Mouse (Mus musculus) limb, embryonic 13.5 days (tissue): Measurements from ENCODE around the gene Mmp28. TPM values are rescaled to one million over a fixed set of nuclear protein-coding genes. Genes with fewer than 3 reads are reported as not detected.

Experiments
- ATAC-seq: fragments of 200-750 bp; cut with Nextera tagmentation; 2 replicates; pipeline ENCODE4 v1.8.0; 2017; ENCODE audit warnings: low read depth, moderate number of reproducible peaks, moderate TSS enrichment; ENCODE audit not compliant: low FRiP score
- H3K27ac ChIP-seq: fragments of 300-500 bp; sonication (generic); 2 replicates; pipeline ENCODE4 v1.5.1; 2015; ENCODE audit warnings: inconsistent platforms, mild to moderate bottlenecking, moderate library complexity
- H3K27me3 ChIP-seq: fragments of 300-500 bp; sonication (generic); 2 replicates; pipeline ENCODE4 v1.6.1; 2015; ENCODE audit warnings: mild to moderate bottlenecking, inconsistent platforms
- H3K36me3 ChIP-seq: fragments of 300-500 bp; sonication (generic); 2 replicates; pipeline ENCODE4 v1.6.1; 2015; ENCODE audit warnings: inconsistent platforms, mild to moderate bottlenecking, moderate library complexity
- H3K4me1 ChIP-seq: fragments of 300-500 bp; sonication (generic); 2 replicates; pipeline ENCODE4 v1.6.1; 2015; ENCODE audit warnings: inconsistent platforms
- H3K4me2 ChIP-seq: fragments of 300-500 bp; sonication (generic); replicated peaks from 2 replicates; pipeline ENCODE4 v1.6.1; 2015; ENCODE audit warnings: inconsistent platforms, mild to moderate bottlenecking, moderate library complexity
- H3K4me3 ChIP-seq: fragments of 300-500 bp; sonication (generic); 2 replicates; pipeline ENCODE4 v1.5.1; 2015; ENCODE audit warnings: moderate library complexity, mild to moderate bottlenecking, inconsistent platforms
- H3K9ac ChIP-seq: fragments of 300-500 bp; sonication (generic); 2 replicates; pipeline ENCODE4 v1.6.1; 2015; ENCODE audit warnings: mild to moderate bottlenecking, inconsistent platforms
- H3K9me3 ChIP-seq: fragments of 300-500 bp; sonication (generic); 2 replicates; pipeline ENCODE4 v1.6.1; 2016; ENCODE audit warnings: inconsistent platforms
- WGBS: fragments of 180-500 bp; shearing (Covaris S2); methylation state at CpG from one replicate; pipeline ENCODE4 v1.1.7; 2015; 5-methylcytosine and 5-hydroxymethylcytosine counted together
- polyA plus RNA-seq: library from polyadenylated mRNA; unstranded; fragments of >200 nt; fragmentation: Nextera tagmentation; extraction: Ambion mirVana; gene quantifications from 2 replicates; pipeline ENCODE4 v1.2.1, GENCODE M21; 2015

The Mmp28 gene
- polyA plus RNA-seq, 1 experiment from 2014 or later, result 3.0 TPM

DNA sequence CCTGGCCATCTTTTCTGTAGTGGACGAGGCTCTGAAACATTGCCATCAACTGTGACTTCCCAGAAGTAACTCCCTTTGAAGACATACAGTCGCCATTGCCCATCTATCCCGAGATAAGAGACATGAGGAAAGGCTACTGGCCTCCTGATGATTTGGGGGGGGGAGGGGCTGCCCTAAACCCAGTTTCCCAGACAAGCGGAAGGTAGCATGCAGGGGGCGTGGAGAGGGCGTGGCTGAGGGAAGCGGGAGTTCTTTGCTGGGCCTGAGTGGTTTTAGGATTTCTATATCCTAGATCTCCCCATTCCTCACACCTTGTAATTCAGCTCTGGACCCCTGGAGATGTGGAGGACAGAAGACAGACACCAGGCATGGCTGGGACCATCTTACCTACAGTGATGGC, 19.0 kb downstream of the Mmp28 start:
- no peak overlapping the region for H3K4me2 ChIP-seq
- 6% methylated on average over 7 of the region's 7 CpGs for WGBS

DNA sequence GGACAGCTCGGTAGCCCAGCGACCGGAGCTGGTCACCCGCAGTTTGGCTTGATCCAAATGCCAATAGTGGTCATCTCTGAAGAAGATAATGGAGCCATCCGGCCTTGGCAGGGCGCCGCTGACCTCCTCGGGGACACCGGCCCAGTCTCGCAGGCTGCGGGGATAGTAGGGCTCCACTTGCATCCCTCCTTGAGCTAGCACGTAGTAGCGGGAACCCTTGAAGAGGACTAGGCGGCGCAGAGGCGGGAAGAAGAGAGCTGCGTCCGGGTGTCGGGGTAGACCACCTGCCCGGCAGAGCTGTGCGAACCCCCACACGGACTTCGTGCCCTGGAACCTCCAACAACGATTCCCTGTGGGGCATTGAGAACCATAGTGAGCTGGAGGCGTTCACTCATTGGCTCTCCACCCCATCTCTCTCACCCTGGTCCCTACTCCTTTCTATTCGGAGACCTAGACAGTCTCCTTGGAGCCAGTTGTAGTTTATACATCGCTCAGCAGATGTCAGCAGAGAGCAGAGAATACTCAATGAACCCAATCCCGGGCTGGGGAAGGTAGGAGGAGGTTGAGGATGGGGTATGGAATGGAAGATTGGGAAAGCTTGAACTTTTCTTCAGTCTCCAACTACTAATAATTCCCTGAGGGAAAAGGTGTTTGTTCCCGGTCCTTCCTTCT, 20.1 kb downstream of the Mmp28 start:
- H3K4me2 ChIP-seq, result peak overlapping the region; percentile 52
- peaks cover 12% of the 10 kb centered on the region for H3K4me1 ChIP-seq
- ATAC-seq, result 0 out of 2 replicates have a peak, but pooled peaks have one; percentile 48
- no peaks in the 10 kb centered on the region for H3K36me3 ChIP-seq
- WGBS, result 10% methylated on average over 29 of the region's 29 CpGs
- H3K9ac ChIP-seq, result peak overlapping the region; percentile 45; the same call in 1 of the 2 replicates
- H3K27me3 ChIP-seq, result peaks cover 71% of the 10 kb centered on the region
- H3K4me3 ChIP-seq, result peak overlapping the region; percentile 19
- no peak overlapping the region for H3K27ac ChIP-seq
- H3K9me3 ChIP-seq, result no peaks in the 10 kb centered on the region

More for the DNA sequence above, 19.0 kb downstream of the Mmp28 start:
- Histone ChIP-seq H3K9me3 (no peaks in the 10 kb centered on the region), H3K4me3 (no peak overlapping the region), H3K9ac (no peak overlapping the region), H3K4me1 (peaks cover 23% of the 10 kb centered on the region), H3K27me3 (peaks cover 74% of the 10 kb centered on the region), H3K27ac (no peak overlapping the region), H3K36me3 (no peaks in the 10 kb centered on the region)
- no peak for ATAC-seq

DNA sequence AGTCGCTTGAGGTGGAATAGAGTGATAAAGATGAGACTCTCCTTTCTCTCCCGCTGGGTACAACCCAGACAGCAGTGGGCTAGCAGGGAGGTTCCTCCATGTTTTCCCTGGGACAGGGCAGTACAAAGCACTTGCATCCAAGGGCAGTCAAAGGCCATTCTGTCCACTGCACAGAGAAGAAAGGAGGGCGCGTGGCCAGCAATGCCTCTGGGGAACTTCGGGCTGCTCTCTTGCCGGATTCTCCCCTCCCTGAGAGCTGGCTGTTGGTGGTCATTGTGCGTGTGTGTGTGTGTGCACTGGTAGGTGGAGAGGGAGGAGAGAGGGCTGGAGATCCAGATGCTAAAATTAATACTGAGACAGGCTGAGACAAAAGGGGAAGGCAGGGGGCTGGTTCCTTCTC, 21.6 kb downstream of the Mmp28 start:
- H3K4me1 ChIP-seq, result peaks cover 12% of the 10 kb centered on the region; the same call in 1 of the 2 replicates
- H3K9me3 ChIP-seq, result no peaks in the 10 kb centered on the region
- H3K36me3 ChIP-seq, result no peaks in the 10 kb centered on the region
- ATAC-seq, result no peak
- H3K9ac ChIP-seq, result no peak overlapping the region
- 0 out of 2 replicates have a peak overlapping the region, but pooled peaks have one; percentile 55 for H3K4me3 ChIP-seq
- H3K4me2 ChIP-seq, result peak overlapping the region; percentile 89
- peaks cover 56% of the 10 kb centered on the region for H3K27me3 ChIP-seq
- WGBS, result 55% methylated on average over 7 of the region's 7 CpGs
- H3K27ac ChIP-seq, result no peak overlapping the region

DNA sequence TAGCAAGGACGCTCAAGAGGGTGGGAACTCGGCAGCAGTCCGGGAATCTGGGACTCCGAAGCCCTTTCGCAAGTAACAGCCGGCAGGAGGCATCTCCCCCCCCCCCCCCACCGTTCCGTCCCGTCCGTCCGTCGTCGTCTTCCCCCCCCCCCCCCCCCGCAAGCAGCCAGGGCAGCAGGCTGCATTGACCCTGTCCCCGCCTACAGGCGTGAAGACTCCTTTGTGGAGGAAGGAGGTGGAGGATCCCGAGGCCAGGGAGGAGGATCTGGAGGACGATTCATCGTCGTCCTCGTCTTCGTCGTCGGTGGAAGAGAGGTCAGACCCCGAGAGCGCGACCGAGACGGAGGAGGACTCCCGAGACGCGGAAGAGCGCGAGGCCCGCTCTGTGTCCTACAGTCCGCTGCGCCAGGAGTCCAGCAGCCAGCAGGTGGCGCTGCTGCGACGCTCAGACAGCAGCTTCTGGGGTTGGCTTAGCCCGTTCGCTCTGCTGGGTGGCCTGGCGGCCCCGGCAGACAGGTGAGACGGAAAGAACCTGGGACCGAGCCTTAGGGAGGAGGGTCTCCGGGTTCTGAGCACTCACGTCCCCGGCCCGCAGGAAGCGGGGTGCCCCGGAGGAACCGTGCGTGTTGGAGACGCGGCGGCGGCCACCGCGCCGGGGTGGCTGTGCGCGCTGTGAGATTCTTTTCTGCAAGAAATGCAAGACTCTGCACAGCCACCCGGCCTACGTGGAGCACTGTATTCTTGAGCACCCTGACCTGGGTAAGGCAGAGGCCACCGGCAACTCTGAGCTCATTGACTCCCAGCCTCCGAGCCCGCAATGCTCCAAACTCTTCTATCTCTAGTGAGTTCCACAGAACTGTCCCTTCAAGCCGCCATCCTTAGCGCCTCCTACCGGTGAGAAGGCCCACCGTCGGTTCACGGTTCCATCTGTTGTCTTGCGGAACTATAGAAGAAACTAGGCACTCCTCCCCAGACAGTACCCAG, 22.5 kb downstream of the Mmp28 start:
- Histone ChIP-seq H3K36me3 (no peaks in the 10 kb centered on the region), H3K4me3 (peak overlapping the region; percentile 55), H3K4me1 (peaks cover 12% of the 10 kb centered on the region; the same call in 1 of the 2 replicates), H3K9ac (peak overlapping the region; percentile 61), H3K27ac (no peak overlapping the region), H3K9me3 (no peaks in the 10 kb centered on the region), H3K27me3 (peaks cover 53% of the 10 kb centered on the region), H3K4me2 (peak overlapping the region; percentile 89)
- ATAC-seq, result peak; percentile 94
- under 1% methylated on average over 60 of the region's 75 CpGs for WGBS

DNA sequence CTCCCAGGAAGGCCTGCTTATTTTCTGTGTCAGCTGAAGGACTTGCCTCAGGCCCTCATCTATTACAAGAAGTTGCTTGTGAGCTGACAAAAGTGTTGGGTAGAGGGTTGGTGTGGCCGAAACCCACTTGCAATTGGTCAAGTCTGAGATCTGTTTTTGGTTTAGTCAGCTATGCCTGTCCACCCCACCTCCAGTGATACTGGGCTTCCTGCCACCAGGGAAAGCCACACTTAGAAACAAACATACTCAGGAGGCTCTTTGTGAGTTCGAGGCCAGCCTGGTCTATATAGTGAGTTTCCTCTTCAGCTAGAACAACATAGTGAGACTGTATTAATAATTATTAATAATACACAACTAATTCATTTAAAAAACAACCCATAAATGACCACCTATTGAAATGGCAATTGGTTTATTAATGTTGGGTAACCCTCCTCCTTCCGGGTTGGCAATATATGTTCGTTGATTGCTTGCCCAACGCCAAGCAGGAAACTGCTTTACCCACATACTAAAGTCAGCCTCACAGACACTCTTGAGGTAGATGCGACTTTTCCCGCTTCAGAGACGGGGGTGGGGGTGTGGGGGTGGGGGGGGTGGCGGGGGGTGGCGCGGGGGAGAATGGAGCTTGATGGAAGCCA, 23.3 kb downstream of the Mmp28 start:
- Histone ChIP-seq H3K36me3 (no peaks in the 10 kb centered on the region), H3K9me3 (no peaks in the 10 kb centered on the region), H3K4me2 (peak overlapping the region; percentile 89), H3K4me1 (peaks cover 12% of the 10 kb centered on the region; the same call in 1 of the 2 replicates), H3K9ac (no peak overlapping the region; the same call in 1 of the 2 replicates), H3K4me3 (peak overlapping the region; percentile 55), H3K27me3 (peaks cover 47% of the 10 kb centered on the region), H3K27ac (no peak overlapping the region)
- WGBS, result 31% methylated on average over 11 of the region's 11 CpGs
- no peak for ATAC-seq

DNA sequence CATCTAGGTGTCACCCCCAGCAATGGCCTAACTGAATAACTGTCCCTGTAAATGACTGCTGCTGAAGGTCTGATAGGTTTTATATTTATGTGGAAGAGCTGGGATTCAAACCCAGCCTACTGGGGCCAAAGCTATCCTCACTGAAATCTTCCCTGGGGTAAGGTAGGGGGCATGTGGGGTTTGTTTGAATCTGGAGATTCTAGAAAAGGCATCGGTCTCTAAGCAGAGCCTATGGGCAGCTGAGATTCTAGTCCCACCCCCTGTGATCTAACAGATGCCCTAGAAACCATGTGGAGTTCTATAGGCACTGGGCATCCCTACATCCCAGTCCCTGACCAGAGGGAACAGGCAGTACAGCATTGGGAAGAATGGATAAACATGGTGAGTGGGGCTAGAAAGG, 25.5 kb downstream of the Mmp28 start, which contains the start of gene 1700020L24Rik:
Gene 1700020L24Rik, plus strand, starts transcription at position 301 of the 400 bp plus-strand sequence.
- H3K4me1 ChIP-seq, result 0 out of 2 replicates have a peak, but pooled peaks cover 4% of the 10 kb centered on the region
- H3K27me3 ChIP-seq, result peaks cover 25% of the 10 kb centered on the region
- no peaks in the 10 kb centered on the region for H3K36me3 ChIP-seq
- H3K4me3 ChIP-seq, result no peak within 1 kb of the TSS
- 88% methylated on average over 1 of the region's 1 CpGs for WGBS
- H3K4me2 ChIP-seq, result no peak within 1 kb of the TSS
- H3K9me3 ChIP-seq, result no peaks in the 10 kb centered on the region
- no peak within 1 kb of the TSS for H3K9ac ChIP-seq
- no peak for ATAC-seq
- no peak within 1 kb of the TSS for H3K27ac ChIP-seq

DNA sequence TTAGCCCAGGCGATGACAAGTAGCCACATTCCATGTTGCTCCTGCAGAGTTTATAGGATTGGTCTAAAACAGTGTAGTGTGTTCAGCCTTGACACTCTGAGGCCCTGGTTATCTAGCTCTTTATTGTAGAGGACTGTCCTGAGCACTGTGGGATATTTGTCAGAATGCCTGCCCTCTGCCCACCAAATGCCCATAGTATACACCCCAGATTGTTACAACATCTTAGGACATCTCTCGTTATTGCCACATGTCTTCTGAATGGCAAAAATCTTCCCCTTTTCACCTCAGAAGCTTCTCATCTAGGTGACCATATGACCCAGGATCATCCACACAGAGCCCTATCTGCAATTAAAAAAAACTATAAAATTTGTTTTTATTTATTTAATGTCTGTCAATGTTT, 30.3 kb downstream of the Mmp28 start:
- WGBS, result 72% methylated on average over 2 of the region's 2 CpGs
- peaks cover 43% of the 10 kb centered on the region for H3K27me3 ChIP-seq
- H3K9ac ChIP-seq, result no peak overlapping the region
- H3K4me3 ChIP-seq, result no peak overlapping the region
- H3K36me3 ChIP-seq, result no peaks in the 10 kb centered on the region
- 0 out of 2 replicates have a peak, but pooled peaks cover 5% of the 10 kb centered on the region for H3K4me1 ChIP-seq
- no peak overlapping the region for H3K27ac ChIP-seq
- no peak for ATAC-seq
- no peak overlapping the region for H3K4me2 ChIP-seq
- H3K9me3 ChIP-seq, result no peaks in the 10 kb centered on the region

DNA sequence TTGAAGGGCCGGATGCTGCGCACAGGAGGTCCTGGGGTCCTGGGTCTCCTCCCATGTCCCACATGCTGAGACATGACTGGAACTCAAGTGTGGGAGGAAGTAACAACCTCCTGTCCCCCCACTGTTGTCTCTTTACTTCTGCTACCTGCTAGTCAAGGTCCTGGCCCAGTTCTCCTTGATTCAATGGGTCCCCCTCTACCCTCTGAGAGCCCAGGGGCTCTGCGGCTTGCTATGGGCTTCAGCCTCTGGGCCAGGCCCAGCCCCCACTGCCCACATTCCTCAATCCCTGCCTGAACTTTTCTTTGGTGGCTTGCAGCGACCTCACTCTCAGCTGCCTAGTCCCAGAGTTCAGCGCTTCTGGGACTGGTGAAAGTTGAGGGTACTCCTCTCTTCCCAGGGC, 33.5 kb downstream of the Mmp28 start, which contains the start of gene Gas2l2:
Gene Gas2l2, minus strand, starts transcription at position 101 of the 400 bp plus-strand sequence.
- 51% methylated on average over 5 of the region's 5 CpGs for WGBS
- peaks cover 58% of the 10 kb centered on the region for H3K27me3 ChIP-seq
- H3K4me3 ChIP-seq, result no peak within 1 kb of the TSS
- no peaks in the 10 kb centered on the region for H3K36me3 ChIP-seq
- H3K27ac ChIP-seq, result no peak within 1 kb of the TSS
- ATAC-seq, result no peak
- no peak within 1 kb of the TSS for H3K9ac ChIP-seq
- H3K9me3 ChIP-seq, result no peaks in the 10 kb centered on the region
- H3K4me1 ChIP-seq, result 0 out of 2 replicates have a peak, but pooled peaks cover 5% of the 10 kb centered on the region
- peak within 1 kb of the TSS; percentile 21; the same call in 1 of the 2 replicates for H3K4me2 ChIP-seq

DNA sequence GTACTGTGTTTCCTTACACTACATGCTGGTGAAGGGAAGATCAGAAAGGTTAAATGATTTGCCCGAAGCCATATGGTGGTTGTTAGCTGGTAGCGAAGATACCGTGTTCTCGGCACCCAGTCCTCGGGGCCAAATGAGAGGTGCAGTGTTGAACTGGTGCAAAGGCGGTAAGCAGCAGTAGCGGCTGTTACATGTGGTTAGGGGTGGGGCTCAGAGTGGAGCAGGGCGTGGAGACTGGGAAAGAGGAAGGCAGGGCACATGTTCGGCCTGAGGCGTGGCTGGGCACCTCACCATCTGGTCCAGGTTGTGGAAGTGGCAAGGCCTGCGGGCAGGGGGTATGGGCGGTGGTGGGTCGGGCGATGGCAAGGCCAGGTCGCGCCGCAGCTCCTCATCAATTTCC, 35.9 kb downstream of the Mmp28 start:
- peak overlapping the region; percentile 38 for H3K4me2 ChIP-seq
- H3K4me3 ChIP-seq, result peak overlapping the region; percentile 14; the same call in 1 of the 2 replicates
- no peaks in the 10 kb centered on the region for H3K9me3 ChIP-seq
- WGBS, result 36% methylated on average over 17 of the region's 17 CpGs
- H3K36me3 ChIP-seq, result no peaks in the 10 kb centered on the region
- H3K4me1 ChIP-seq, result 0 out of 2 replicates have a peak, but pooled peaks cover 5% of the 10 kb centered on the region
- no peak overlapping the region for H3K9ac ChIP-seq
- peaks cover 61% of the 10 kb centered on the region for H3K27me3 ChIP-seq
- no peak for ATAC-seq
- no peak overlapping the region for H3K27ac ChIP-seq

DNA sequence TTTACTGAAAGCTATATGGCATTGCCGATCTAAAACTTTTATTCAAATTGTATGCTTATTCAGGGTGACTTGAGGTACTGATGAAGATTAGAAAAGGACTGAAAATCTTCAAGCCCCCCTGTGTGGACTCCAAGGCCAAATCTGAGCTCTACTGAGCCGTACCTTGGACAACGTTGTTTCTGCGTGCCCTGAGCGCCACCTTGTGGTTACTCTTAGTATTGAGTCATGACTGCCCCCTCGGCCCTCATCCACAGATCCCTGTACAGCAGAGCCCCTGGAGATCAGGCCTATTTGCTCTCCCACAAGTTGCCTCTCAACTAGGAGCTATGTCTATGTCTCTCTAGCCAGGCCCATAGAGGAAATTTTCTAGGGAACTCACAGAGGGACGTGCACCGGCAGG, 38.2 kb downstream of the Mmp28 start:
- Histone ChIP-seq H3K27ac (no peak overlapping the region), H3K4me3 (no peak overlapping the region), H3K9ac (no peak overlapping the region), H3K4me2 (no peak overlapping the region), H3K9me3 (no peaks in the 10 kb centered on the region), H3K4me1 (0 out of 2 replicates have a peak, but pooled peaks cover 4% of the 10 kb centered on the region), H3K27me3 (peaks cover 69% of the 10 kb centered on the region), H3K36me3 (no peaks in the 10 kb centered on the region)
- 8% methylated on average over 8 of the region's 8 CpGs for WGBS
- no peak for ATAC-seq

DNA sequence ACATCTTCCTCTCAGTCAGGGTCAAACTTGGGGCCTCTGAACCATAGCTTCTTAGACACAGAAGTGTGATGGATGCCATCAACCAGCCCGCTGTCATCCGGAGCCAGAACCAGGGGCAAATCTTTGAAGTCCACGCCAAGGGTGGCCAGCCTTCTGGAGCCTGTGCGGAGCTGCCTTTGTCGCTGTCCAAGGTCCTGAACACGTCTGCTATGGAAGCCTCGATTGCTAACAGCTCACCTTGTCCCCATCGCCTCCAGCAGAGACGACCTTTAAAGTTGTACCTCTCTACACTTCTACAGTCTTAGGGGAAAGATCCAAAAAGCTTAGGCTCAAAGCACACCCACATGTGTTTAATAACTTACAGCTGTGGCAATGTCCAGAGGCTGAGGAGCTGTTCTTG, 41.6 kb downstream of the Mmp28 start:
- ATAC-seq, result no peak
- Histone ChIP-seq H3K4me2 (no peak overlapping the region), H3K27ac (no peak overlapping the region), H3K36me3 (no peaks in the 10 kb centered on the region), H3K4me1 (peaks cover 5% of the 10 kb centered on the region), H3K9me3 (no peaks in the 10 kb centered on the region), H3K4me3 (no peak overlapping the region), H3K9ac (no peak overlapping the region), H3K27me3 (peaks cover 60% of the 10 kb centered on the region)
- under 1% methylated on average over 9 of the region's 9 CpGs for WGBS
